In the genomic region with DNA sequence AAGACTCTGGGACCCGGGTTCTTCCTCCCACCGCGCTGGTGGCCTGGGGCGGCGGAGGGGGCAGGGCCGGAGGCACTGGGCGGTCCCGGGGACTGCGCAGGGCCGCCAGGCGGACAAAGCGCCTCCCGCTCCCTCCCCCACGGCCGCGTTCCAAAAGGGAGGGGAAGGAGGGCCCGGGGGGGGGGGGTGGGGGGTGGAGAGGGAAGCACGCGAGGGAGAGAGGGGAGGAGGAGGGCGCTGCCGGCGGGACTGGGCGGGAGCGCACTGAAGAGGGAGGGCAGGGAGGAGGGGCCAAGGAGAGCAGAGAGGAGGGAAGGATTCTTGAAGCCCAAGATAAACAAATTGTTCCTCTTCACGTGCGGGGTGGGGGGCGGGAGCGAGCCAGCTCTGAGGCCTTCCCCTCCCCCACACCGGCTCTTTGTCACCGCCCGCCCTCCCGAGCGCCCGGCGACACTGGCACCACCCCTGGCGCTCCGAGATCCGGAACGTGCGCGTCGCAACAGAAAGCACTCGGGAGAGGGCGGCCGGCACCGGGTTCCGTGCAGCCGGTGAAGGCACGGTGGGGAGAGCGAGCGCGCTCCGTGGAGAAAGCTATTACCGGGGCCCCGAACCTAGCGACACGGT, we compare ENCODE assay signal across 9 mouse cellular contexts. TPM values are rescaled to one million over a fixed set of nuclear protein-coding genes. Genes with fewer than 3 reads are reported as not detected.
A peak's percentile ranks its signal among the peaks of the same experiment; 100 is the strongest.
DNase-seq lines count a peak whose midpoint lies in the region; ATAC-seq and TF ChIP-seq lines count a peak whose summit lies in the region.
"Had no signal": no experiment of that assay in that cellular context is flagged by ENCODE, and none has a peak within 500 bp of the region (broad histone marks: within the 10 kb centered on the region; RNA-seq: fewer than 3 reads in every experiment).

No protein-coding gene starts in this region.

- TF ChIP-seq POLR2A in bone marrow, adult 2 months (IDR thresholded peaks at IDR 0.05; ENCODE audit: borderline replicate concordance, control insufficient read depth, low read depth, low read length), result no peak

- peak overlapping the region; percentile 70 for H3K9ac ChIP-seq in embryonic facial prominence, embryonic 15.5 days
- H3K9ac ChIP-seq in limb, embryonic 13.5 days, result peak overlapping the region; percentile 91
- H3K9ac ChIP-seq in midbrain, embryonic 15.5 days, result peak overlapping the region; percentile 64

- peak; percentile 90 for ATAC-seq in embryonic facial prominence, embryonic 15.5 days (ENCODE audit: insufficient number of reproducible peaks, low FRiP score, low TSS enrichment, low read depth)
- ATAC-seq in limb, embryonic 13.5 days (ENCODE audit: low FRiP score, low read depth), result peak; percentile 79
- peak; percentile 82 for ATAC-seq in midbrain, embryonic 15.5 days (replicated peaks)

- no peaks in the 10 kb centered on the region for H3K36me3 ChIP-seq in embryonic facial prominence, embryonic 15.5 days
- no peaks in the 10 kb centered on the region for H3K36me3 ChIP-seq in limb, embryonic 13.5 days
- no peaks in the 10 kb centered on the region for H3K36me3 ChIP-seq in midbrain, embryonic 15.5 days (replicated peaks)
- H3K36me3 ChIP-seq: G1E had no signal

- H3K27me3 ChIP-seq in embryonic facial prominence, embryonic 15.5 days, result no peaks in the 10 kb centered on the region
- no peaks in the 10 kb centered on the region for H3K27me3 ChIP-seq in limb, embryonic 13.5 days
- H3K27me3 ChIP-seq in midbrain, embryonic 15.5 days (replicated peaks), result no peaks in the 10 kb centered on the region

- H3K27ac ChIP-seq in bone marrow, adult 2 months (ENCODE audit: control insufficient read depth, insufficient read depth, low read depth, low read length, poor library complexity), result peak overlapping the region; percentile 81
- peak overlapping the region; percentile 98 for H3K27ac ChIP-seq in embryonic facial prominence, embryonic 15.5 days (replicated peaks)
- H3K27ac ChIP-seq in limb, embryonic 13.5 days, result peak overlapping the region; percentile 97
- H3K27ac ChIP-seq in midbrain, embryonic 15.5 days, result peak overlapping the region; percentile 99

- WGBS in bone marrow, adult 2 months, result under 1% methylated on average over 53 of the region's 57 CpGs
- WGBS in embryonic facial prominence, embryonic 15.5 days, result 0% methylated on average over 36 of the region's 57 CpGs
- under 1% methylated on average over 35 of the region's 57 CpGs for WGBS in limb, embryonic 13.5 days
- under 1% methylated on average over 47 of the region's 57 CpGs for WGBS in midbrain, embryonic 15.5 days

- H3K9me3 ChIP-seq in embryonic facial prominence, embryonic 15.5 days (replicated peaks), result no peaks in the 10 kb centered on the region
- H3K9me3 ChIP-seq in limb, embryonic 13.5 days, result no peaks in the 10 kb centered on the region
- no peaks in the 10 kb centered on the region for H3K9me3 ChIP-seq in midbrain, embryonic 15.5 days

- no peak for TF ChIP-seq CTCF in bone marrow, adult 2 months (IDR thresholded peaks at IDR 0.05; ENCODE audit: control insufficient read depth, insufficient read depth, low read length)

- peak; percentile 95 for DNase-seq in 3T3-L1 (ENCODE audit: low read depth, low spot score)
- DNase-seq in heart, adult 9 months (ENCODE audit: low spot score in 2 of 2), result peak; percentile 88 to 90
- peak; percentile 83 for DNase-seq in kidney, adult 9 months
- DNase-seq in spleen, adult 18-20 months, result peak; percentile 79 to 82

- peak overlapping the region; percentile 82 for H3K4me3 ChIP-seq in bone marrow, adult 2 months (replicated peaks; ENCODE audit: control insufficient read depth, low read depth, low read length)
- peak overlapping the region; percentile 76 for H3K4me3 ChIP-seq in embryonic facial prominence, embryonic 15.5 days (replicated peaks)
- peak overlapping the region; percentile 83 for H3K4me3 ChIP-seq in limb, embryonic 13.5 days
- peak overlapping the region; percentile 50 for H3K4me3 ChIP-seq in midbrain, embryonic 15.5 days

- H3K4me1 ChIP-seq in bone marrow, adult 2 months (ENCODE audit: control insufficient read depth, insufficient read depth, low read length), result no peaks in the 10 kb centered on the region
- peaks cover 5% of the 10 kb centered on the region; the same call in 1 of the 2 replicates for H3K4me1 ChIP-seq in embryonic facial prominence, embryonic 15.5 days
- peaks cover 10% of the 10 kb centered on the region for H3K4me1 ChIP-seq in limb, embryonic 13.5 days
- H3K4me1 ChIP-seq in midbrain, embryonic 15.5 days, result peaks cover 13% of the 10 kb centered on the region

- H3K4me2 ChIP-seq in embryonic facial prominence, embryonic 15.5 days (replicated peaks), result peak overlapping the region; percentile 93
- H3K4me2 ChIP-seq in limb, embryonic 13.5 days (replicated peaks), result peak overlapping the region; percentile 95
- peak overlapping the region; percentile 78 for H3K4me2 ChIP-seq in midbrain, embryonic 15.5 days

RNA-seq across cellular contexts. Expression of a gene that starts 2.8 kb away (rescaled TPM):
- polyA plus RNA-seq in bone marrow, adult 2 months (2011; ENCODE audit: insufficient read depth, insufficient read length, low replicate concordance, missing spikeins), result 1.4 and 4.9 TPM in 2 replicates
- polyA plus RNA-seq in embryonic facial prominence, embryonic 15.5 days (2015; fragmentation: Nextera tagmentation; extraction: Ambion mirVana), result 6.5 TPM in 2 replicates
- 5.1 and 5.3 TPM in 2 replicates for polyA plus RNA-seq in limb, embryonic 13.5 days (2015; fragmentation: Nextera tagmentation; extraction: Ambion mirVana)
- 7.7 and 8.6 TPM in 2 replicates for polyA plus RNA-seq in midbrain, embryonic 15.5 days (2015; fragmentation: Nextera tagmentation; extraction: Ambion mirVana)

Comparison
In these comparisons a context has a peak if more than half of its experiments do, and no peak if none do; other contexts are left out.
1. Peak in every context shown above with its lines: DNase-seq, ATAC-seq, H3K4me3 ChIP-seq and H3K27ac ChIP-seq.